Mouse (Mus musculus) lung, adult 10 weeks (tissue): ENCODE results near the gene Cep55. TPM values are rescaled to one million over a fixed set of nuclear protein-coding genes. Genes with fewer than 3 reads are reported as not detected.

Source experiments
- polyA plus RNA-seq: library from polyadenylated mRNA; stranded (reverse); fragments of 350-450 nt; fragmentation: Illumina TruSeq; extraction: RNeasy Lipid Tissue Mini Kit (QIAGEN cat#74804); gene quantifications from one replicate; pipeline ENCODE4 v1.2.3, GENCODE M21; 2014; ENCODE audit warnings: low read depth, low replicate concordance; ENCODE audit not compliant: insufficient read depth

Cep55 gene
- 0.76 TPM for polyA plus RNA-seq

DNA sequence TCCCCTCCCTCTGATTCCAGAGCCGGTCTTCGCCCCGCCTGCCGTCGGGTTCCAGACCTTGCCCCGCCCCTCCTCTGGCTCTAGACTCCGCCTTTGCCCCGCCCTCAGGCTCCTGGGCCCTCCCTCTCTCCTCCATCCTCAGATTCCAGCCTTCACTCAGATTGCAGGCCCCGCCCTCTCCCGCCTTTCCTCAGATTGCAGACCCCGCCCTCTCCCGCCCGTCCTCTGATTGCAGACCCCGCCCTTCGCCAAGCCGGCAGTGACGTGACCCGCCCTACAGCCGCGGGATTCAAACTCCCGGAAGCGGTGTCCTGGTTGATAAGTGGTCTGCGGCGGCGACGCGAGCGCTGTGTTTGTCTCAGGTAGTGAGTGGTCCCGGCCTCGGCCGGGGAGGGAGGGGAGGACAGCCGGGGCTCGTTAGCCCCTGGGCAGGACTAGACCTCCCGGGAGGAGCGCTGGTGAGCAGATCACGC is at the start of gene Cep55:
Gene Cep55 (plus strand): TSS at position 292 of the 473 bp plus-strand sequence.

DNA sequence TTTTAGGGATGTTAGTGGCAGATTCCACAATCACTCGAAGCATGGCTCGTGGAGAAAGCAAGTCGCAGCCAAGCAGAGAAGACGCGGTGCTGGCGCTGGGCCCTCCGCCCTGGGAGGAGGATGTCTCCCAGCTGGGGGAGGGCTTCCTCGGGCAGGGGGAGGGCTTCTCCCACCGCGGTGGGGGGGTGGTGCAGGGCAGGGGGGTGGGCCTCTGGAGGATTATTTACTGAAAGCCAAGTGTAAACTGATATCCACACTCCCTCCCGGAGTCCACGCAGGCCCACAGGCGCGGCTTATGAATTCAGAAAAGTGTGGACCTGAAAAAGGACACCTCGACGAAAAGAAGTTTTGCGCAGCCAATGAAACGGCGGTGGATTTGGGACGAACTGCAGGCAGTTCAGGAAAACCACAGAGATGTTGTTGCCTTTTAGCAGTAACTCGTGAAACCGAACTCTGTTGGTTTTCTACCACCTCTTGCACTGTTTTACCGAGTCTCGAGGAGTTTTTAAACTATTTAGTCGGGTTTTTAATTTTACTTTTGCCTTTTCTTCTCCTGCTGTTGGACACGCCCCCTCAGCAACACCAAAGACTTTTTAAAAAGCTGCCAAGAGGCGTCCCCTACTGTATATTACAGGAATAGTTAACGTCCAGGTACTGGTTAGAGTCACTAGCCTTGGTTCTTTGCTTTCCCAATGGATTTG is 11.4 kb upstream of the Cep55 start, which contains the start of gene Myof:
Gene Myof (minus strand): TSS at position 297 of the 701 bp plus-strand sequence.

DNA sequence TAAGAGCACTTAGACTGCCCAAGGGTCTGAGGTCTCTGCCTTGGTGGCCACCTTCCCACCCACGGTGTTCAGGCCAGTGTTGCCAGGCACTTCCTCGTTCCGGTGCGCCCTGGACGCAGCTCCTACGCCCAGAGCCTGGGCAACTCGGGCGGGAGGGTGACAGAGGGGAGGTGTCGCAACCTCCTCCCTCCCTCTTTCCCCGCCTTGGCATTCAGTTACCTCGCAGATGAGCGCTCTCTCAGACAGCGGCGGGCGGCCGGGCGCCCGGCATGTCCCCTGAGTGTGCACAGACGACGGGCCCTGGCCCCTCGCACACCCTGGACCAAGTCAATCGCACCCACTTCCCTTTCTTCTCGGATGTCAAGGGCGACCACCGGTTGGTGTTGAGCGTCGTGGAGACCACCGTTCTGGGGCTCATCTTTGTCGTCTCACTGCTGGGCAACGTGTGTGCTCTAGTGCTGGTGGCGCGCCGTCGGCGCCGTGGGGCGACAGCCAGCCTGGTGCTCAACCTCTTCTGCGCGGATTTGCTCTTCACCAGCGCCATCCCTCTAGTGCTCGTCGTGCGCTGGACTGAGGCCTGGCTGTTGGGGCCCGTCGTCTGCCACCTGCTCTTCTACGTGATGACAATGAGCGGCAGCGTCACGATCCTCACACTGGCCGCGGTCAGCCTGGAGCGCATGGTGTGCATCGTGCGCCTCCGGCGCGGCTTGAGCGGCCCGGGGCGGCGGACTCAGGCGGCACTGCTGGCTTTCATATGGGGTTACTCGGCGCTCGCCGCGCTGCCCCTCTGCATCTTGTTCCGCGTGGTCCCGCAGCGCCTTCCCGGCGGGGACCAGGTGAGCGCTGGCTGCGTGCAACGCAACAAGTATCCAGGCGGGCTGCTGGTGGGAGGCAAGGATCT is 42.3 kb downstream of the Cep55 start, which contains the start of gene Ffar4:
Gene Ffar4 (plus strand): TSS at position 214 of the 901 bp plus-strand sequence.

Other genes starting within 250 kb of the Cep55 start
- gene Myof, start 11.4 kb upstream of the Cep55 start, polyA plus RNA-seq, result 46.7 TPM
- 13.8 TPM for gene Ffar4, start 42.1 kb downstream of the Cep55 start, polyA plus RNA-seq
- 49.1 TPM for gene Rbp4, start 70.3 kb downstream of the Cep55 start, polyA plus RNA-seq
- not detected for gene Pde6c, start 77.8 kb downstream of the Cep55 start, polyA plus RNA-seq
- gene Fra10ac1, start 169.1 kb downstream of the Cep55 start, polyA plus RNA-seq, result 12.1 TPM
- 0.20 TPM for gene Lgi1, start 209.5 kb downstream of the Cep55 start, polyA plus RNA-seq